Mouse (Mus musculus) heart, embryonic 12.5 days (tissue): ENCODE data around the gene Acoxl. TPM values are rescaled to one million over a fixed set of nuclear protein-coding genes. Genes with fewer than 3 reads are reported as not detected.

Experiments
- ATAC-seq: fragments of 200-750 bp; cut with Nextera tagmentation; 2 replicates; pipeline ENCODE4 v1.8.0; 2017; ENCODE audit warnings: moderate TSS enrichment, moderate library complexity; ENCODE audit not compliant: insufficient number of reproducible peaks, low FRiP score
- H3K27ac ChIP-seq: fragments of 300-500 bp; sonication (generic); 2 replicates; pipeline ENCODE4 v1.5.1; 2016; ENCODE audit warnings: mild to moderate bottlenecking, moderate library complexity; ENCODE audit not compliant: poor library complexity, severe bottlenecking
- H3K27me3 ChIP-seq: fragments of 300-500 bp; sonication (generic); replicated peaks from 2 replicates; pipeline ENCODE4 v1.6.1; 2016; ENCODE audit warnings: mild to moderate bottlenecking, moderate library complexity
- H3K36me3 ChIP-seq: fragments of 300-500 bp; sonication (generic); 2 replicates; pipeline ENCODE4 v1.6.1; 2016; ENCODE audit warnings: mild to moderate bottlenecking, moderate library complexity
- H3K4me1 ChIP-seq: fragments of 300-500 bp; sonication (generic); replicated peaks from 2 replicates; pipeline ENCODE4 v1.6.1; 2016; ENCODE audit warnings: mild to moderate bottlenecking
- H3K4me2 ChIP-seq: fragments of 300-500 bp; sonication (generic); 2 replicates; pipeline ENCODE4 v1.6.1; 2016; ENCODE audit warnings: mild to moderate bottlenecking, moderate library complexity
- H3K4me3 ChIP-seq: fragments of 300-500 bp; sonication (generic); 2 replicates; pipeline ENCODE4 v1.5.1; 2016; ENCODE audit warnings: mild to moderate bottlenecking
- H3K9ac ChIP-seq: fragments of 300-500 bp; sonication (generic); 2 replicates; pipeline ENCODE4 v1.6.1; 2016; ENCODE audit warnings: mild to moderate bottlenecking, moderate library complexity
- H3K9me3 ChIP-seq: fragments of 300-500 bp; sonication (generic); replicated peaks from 2 replicates; pipeline ENCODE4 v1.6.1; 2016; ENCODE audit warnings: mild to moderate bottlenecking, moderate library complexity
- WGBS: fragments of 180-500 bp; shearing (Covaris S2); methylation state at CpG from one replicate; pipeline ENCODE4 v1.1.7; 2016; 5-methylcytosine and 5-hydroxymethylcytosine counted together
- polyA plus RNA-seq: library from polyadenylated mRNA; unstranded; fragments of >200 nt; fragmentation: Nextera tagmentation; extraction: Ambion mirVana; gene quantifications from 2 replicates; pipeline ENCODE4 v1.2.1, GENCODE M21; 2016

Acoxl gene
- polyA plus RNA-seq, 1 experiment from 2014 or later: 0.32 TPM

- WGBS: 40% methylated on average over 6 of the region's 6 CpGs
- Histone ChIP-seq H3K4me2 (no peak overlapping the region), H3K36me3 (no peaks in the 10 kb centered on the region), H3K9ac (no peak overlapping the region), H3K27ac (no peak overlapping the region), H3K27me3 (no peaks in the 10 kb centered on the region; the same call in 1 of the 2 replicates), H3K4me3 (no peak overlapping the region), H3K4me1 (peaks cover 11% of the 10 kb centered on the region), H3K9me3 (no peaks in the 10 kb centered on the region)
- no peak; the same call in 1 of the 2 replicates for ATAC-seq
These were observed 152.3 kb downstream of the Acoxl start for GRCm38 (mm10) chr2:127990856-127991479.

DNA sequence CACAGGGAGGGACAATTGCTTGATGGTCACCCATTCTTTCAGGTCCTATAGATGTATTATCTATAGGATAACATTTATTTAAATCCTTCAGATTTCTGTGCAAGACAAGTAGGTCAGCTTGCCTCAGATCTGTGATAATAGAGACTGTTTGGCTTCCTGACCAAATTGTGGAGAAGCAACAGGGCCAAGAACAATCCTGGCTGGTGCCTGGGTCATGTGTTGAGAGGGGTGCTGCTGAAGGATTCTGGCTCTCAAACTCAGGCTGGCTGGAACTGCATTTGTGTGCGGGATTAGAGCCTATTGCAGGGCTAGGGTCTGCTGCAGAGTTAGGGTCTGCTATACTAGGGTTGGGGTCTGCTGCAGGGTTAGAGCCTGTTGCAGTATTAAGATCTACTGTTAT, 153.0 kb downstream of the Acoxl start:
- WGBS: 75% methylated on average over 1 of the region's 1 CpGs
- H3K27ac ChIP-seq: no peak overlapping the region

GRCm38 (mm10) chr2:128008662-128009423, 170.2 kb downstream of the Acoxl start:
- Histone ChIP-seq H3K4me1 (no peaks in the 10 kb centered on the region), H3K4me3 (no peak overlapping the region), H3K9me3 (peaks cover 4% of the 10 kb centered on the region; the same call in 1 of the 2 replicates), H3K36me3 (no peaks in the 10 kb centered on the region), H3K27me3 (no peaks in the 10 kb centered on the region), H3K27ac (no peak overlapping the region), H3K4me2 (no peak overlapping the region), H3K9ac (no peak overlapping the region)
- 74% methylated on average over 17 of the region's 17 CpGs for WGBS
- ATAC-seq: no peak

More for the DNA sequence above, 153.0 kb downstream of the Acoxl start:
- no peak overlapping the region for H3K4me3 ChIP-seq
- H3K9me3 ChIP-seq: no peaks in the 10 kb centered on the region
- no peaks in the 10 kb centered on the region; the same call in 1 of the 2 replicates for H3K27me3 ChIP-seq
- H3K9ac ChIP-seq: no peak overlapping the region
- no peak overlapping the region for H3K4me2 ChIP-seq
- peaks cover 11% of the 10 kb centered on the region for H3K4me1 ChIP-seq
- no peaks in the 10 kb centered on the region for H3K36me3 ChIP-seq
- no peak for ATAC-seq

- H3K27me3 ChIP-seq: no peaks in the 10 kb centered on the region
- H3K27ac ChIP-seq: no peak overlapping the region
- H3K36me3 ChIP-seq: no peaks in the 10 kb centered on the region
- H3K4me2 ChIP-seq: no peak overlapping the region
- WGBS: 74% methylated on average over 2 of the region's 2 CpGs
- no peaks in the 10 kb centered on the region for H3K9me3 ChIP-seq
- no peaks in the 10 kb centered on the region for H3K4me1 ChIP-seq
- no peak overlapping the region for H3K4me3 ChIP-seq
- ATAC-seq: no peak
- no peak overlapping the region for H3K9ac ChIP-seq
These were observed 175.9 kb downstream of the Acoxl start for GRCm38 (mm10) chr2:128014613-128015012.

- 71% methylated on average over 8 of the region's 8 CpGs for WGBS
- Histone ChIP-seq H3K27ac (no peak overlapping the region), H3K27me3 (no peaks in the 10 kb centered on the region), H3K4me2 (no peak overlapping the region), H3K36me3 (no peaks in the 10 kb centered on the region), H3K9me3 (no peaks in the 10 kb centered on the region), H3K4me3 (no peak overlapping the region), H3K9ac (no peak overlapping the region), H3K4me1 (no peaks in the 10 kb centered on the region)
- no peak for ATAC-seq
These were observed 176.9 kb downstream of the Acoxl start for GRCm38 (mm10) chr2:128015602-128016001.

GRCm38 (mm10) chr2:128020039-128020907, 181.6 kb downstream of the Acoxl start:
- 40% methylated on average over 7 of the region's 7 CpGs for WGBS
- Histone ChIP-seq H3K9me3 (no peaks in the 10 kb centered on the region), H3K4me1 (no peaks in the 10 kb centered on the region), H3K9ac (no peak overlapping the region), H3K36me3 (no peaks in the 10 kb centered on the region), H3K4me2 (no peak overlapping the region), H3K27ac (no peak overlapping the region), H3K4me3 (no peak overlapping the region), H3K27me3 (no peaks in the 10 kb centered on the region)
- ATAC-seq: no peak

GRCm38 (mm10) chr2:128020908-128021193, 182.2 kb downstream of the Acoxl start:
- ATAC-seq: no peak
- no peaks in the 10 kb centered on the region for H3K9me3 ChIP-seq
- H3K9ac ChIP-seq: no peak overlapping the region
- no peak overlapping the region for H3K27ac ChIP-seq
- no peaks in the 10 kb centered on the region for H3K27me3 ChIP-seq
- H3K4me2 ChIP-seq: no peak overlapping the region
- H3K36me3 ChIP-seq: no peaks in the 10 kb centered on the region
- no peak overlapping the region for H3K4me3 ChIP-seq
- H3K4me1 ChIP-seq: no peaks in the 10 kb centered on the region

- H3K4me3 ChIP-seq: no peak overlapping the region
- no peaks in the 10 kb centered on the region for H3K9me3 ChIP-seq
- ATAC-seq: no peak
- no peak overlapping the region for H3K27ac ChIP-seq
- WGBS: 63% methylated on average over 2 of the region's 2 CpGs
- H3K36me3 ChIP-seq: no peaks in the 10 kb centered on the region
- no peak overlapping the region for H3K9ac ChIP-seq
- H3K4me2 ChIP-seq: no peak overlapping the region
- no peaks in the 10 kb centered on the region for H3K4me1 ChIP-seq
- no peaks in the 10 kb centered on the region for H3K27me3 ChIP-seq
These were observed 185.2 kb downstream of the Acoxl start for GRCm38 (mm10) chr2:128023855-128024254.

DNA sequence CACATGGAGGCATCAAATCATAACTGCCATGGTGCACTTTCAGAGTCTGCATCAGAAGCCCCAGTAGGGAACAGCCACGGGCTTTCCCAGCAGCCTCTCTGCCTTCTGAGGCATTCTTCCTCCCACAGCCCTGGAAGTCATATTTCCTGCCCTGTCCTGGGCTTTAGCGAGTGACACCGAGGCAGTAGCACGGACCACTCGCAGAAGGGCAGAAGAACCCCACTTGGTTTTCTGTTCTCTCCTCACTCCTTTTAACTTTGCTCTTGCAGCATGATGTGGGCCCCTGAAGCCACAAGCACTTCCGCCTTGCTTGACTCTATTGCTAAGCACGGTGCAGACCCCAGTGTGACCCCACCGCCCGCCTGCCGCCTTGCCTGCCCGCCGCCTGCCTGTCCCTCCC, 189.0 kb downstream of the Acoxl start:
- H3K4me3 ChIP-seq: no peak overlapping the region
- H3K4me2 ChIP-seq: no peak overlapping the region
- 70% methylated on average over 12 of the region's 12 CpGs for WGBS
- H3K9me3 ChIP-seq: no peaks in the 10 kb centered on the region
- no peak overlapping the region for H3K27ac ChIP-seq
- no peak overlapping the region for H3K9ac ChIP-seq
- no peak for ATAC-seq
- no peaks in the 10 kb centered on the region for H3K4me1 ChIP-seq
- no peaks in the 10 kb centered on the region; the same call in 1 of the 2 replicates for H3K27me3 ChIP-seq
- no peaks in the 10 kb centered on the region for H3K36me3 ChIP-seq

DNA sequence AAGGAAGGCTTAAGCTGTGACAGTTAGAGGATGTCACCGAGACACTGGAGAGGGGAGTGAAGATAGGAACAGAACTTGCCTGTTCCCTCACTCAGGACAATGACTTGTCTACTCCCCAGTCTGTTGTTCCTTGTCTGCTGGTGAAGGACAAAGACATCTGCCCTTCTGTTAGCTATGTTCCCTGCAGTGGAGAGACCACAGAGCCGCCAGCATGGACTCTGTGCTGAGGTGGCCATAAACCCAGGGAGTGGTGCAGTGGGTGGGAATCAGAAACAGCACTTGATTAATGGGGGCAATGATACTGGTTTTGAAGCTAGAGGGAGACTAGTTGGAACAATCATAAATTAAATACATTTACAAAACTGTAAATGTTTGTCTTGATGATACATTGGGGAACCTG, 191.3 kb downstream of the Acoxl start:
- Histone ChIP-seq H3K27ac (no peak overlapping the region), H3K36me3 (no peaks in the 10 kb centered on the region), H3K9me3 (no peaks in the 10 kb centered on the region), H3K4me1 (no peaks in the 10 kb centered on the region), H3K4me2 (no peak overlapping the region), H3K9ac (no peak overlapping the region), H3K4me3 (no peak overlapping the region), H3K27me3 (no peaks in the 10 kb centered on the region; the same call in 1 of the 2 replicates)
- WGBS: 70% methylated on average over 2 of the region's 2 CpGs
- no peak for ATAC-seq

DNA sequence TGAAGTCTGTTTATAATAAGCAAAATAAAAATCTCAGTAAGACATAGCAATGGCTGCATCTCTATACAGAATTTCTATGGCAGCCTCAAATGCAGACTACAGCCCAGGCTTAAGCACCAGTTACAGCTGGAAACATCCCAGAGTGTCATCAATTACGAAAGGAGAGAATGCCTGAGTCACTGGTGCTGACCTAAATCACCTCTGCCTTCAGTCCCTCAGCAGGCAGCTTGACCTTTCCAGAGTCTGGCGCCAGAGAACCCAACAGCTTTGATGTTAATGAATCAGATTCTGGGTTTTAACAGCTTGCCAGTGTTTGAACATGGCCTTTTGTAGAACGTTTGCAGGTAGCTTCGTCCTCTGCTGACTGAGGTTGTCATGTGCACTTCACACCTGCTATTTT, 193.4 kb downstream of the Acoxl start:
- no peaks in the 10 kb centered on the region for H3K9me3 ChIP-seq
- H3K4me3 ChIP-seq: no peak overlapping the region
- H3K36me3 ChIP-seq: no peaks in the 10 kb centered on the region
- no peaks in the 10 kb centered on the region; the same call in 1 of the 2 replicates for H3K27me3 ChIP-seq
- no peaks in the 10 kb centered on the region for H3K4me1 ChIP-seq
- no peak overlapping the region for H3K27ac ChIP-seq
- H3K9ac ChIP-seq: no peak overlapping the region
- 29% methylated on average over 4 of the region's 4 CpGs for WGBS
- no peak overlapping the region for H3K4me2 ChIP-seq
- ATAC-seq: no peak
